Mouse (Mus musculus) thymus, postnatal 25 days (tissue): ENCODE measurements around the gene Flrt3.

Source experiments
- DNase-seq: peaks from one replicate; pipeline ENCODE4 v3.0.0; 2022

The Flrt3 gene

DNA sequence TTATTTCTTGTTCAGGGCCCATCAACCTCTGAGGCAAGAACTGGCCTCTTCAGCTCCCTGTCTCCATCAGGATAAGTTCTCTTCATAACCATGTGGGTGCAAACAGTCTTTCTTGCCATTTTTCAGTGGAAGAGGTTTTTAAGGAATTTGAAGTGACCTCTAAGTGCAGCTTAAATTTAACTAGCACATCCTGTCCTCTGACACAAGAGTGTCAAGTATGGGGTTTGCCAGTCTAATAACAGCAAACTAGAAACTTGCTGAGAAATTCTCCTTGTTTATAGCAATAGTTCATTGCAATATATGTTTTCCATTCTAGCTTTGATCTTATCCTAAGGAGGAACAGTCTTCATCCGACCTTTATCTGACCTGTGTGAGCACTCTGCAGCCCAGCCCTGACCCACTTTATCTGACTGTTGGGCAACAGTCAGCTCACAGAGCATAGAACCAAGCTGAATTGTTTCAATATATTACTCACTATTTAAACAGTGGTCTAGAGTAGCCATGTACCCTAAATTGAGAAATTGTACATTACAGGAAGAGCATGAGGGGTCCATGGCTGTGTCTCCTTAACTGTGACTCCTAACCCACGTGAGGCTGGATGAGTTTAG lies 49.4 kb downstream of the Flrt3 start:
- DNase-seq, result no peak

GRCm38 (mm10) chr2:140615451-140615850 lies 55.8 kb downstream of the Flrt3 start:
- no peak for DNase-seq
